Mouse (Mus musculus): Measurements from ENCODE around the gene Wdr5. TPM values are rescaled to one million over a fixed set of nuclear protein-coding genes. Genes with fewer than 3 reads are reported as not detected.
A peak's percentile ranks its signal among the peaks of the same experiment; 100 is the strongest.
"Not testable (repeated sequence)": the region's sequence is repeated elsewhere in the genome, so short reads cannot be mapped to it uniquely, and the experiment has no call there.

Wdr5 gene
- polyA plus RNA-seq, 1 experiment from 2014 or later: 45.6 TPM

- 85% methylated on average over 3 of the region's 3 CpGs for WGBS
- H3K27ac ChIP-seq (ENCODE audit: low read length): no peak overlapping the region; the same call in 1 of the 2 replicates
- H3K9ac ChIP-seq (ENCODE audit: low read length): peak overlapping the region; percentile 78
Observed at GRCm38 (mm10) chr2:27541225-27541624, 26.3 kb downstream of the Wdr5 start.

GRCm38 (mm10) chr2:27544613-27545012 lies 29.7 kb downstream of the Wdr5 start:
- H3K27me3 ChIP-seq (ENCODE audit: control insufficient read depth, insufficient read depth, low read length): no peaks in the 10 kb centered on the region
- no peak for ATAC-seq (ENCODE audit: insufficient read depth, low FRiP score)

More at GRCm38 (mm10) chr2:27541225-27541624, 26.3 kb downstream of the Wdr5 start:
- no peaks in the 10 kb centered on the region for H3K9me3 ChIP-seq (replicated peaks; ENCODE audit: control insufficient read depth, low read length)
- peak overlapping the region; percentile 53 for H3K4me3 ChIP-seq (replicated peaks; ENCODE audit: low read length)
- no peaks in the 10 kb centered on the region for H3K36me3 ChIP-seq (ENCODE audit: control insufficient read depth, insufficient read depth, low read length)
- no peaks in the 10 kb centered on the region for H3K27me3 ChIP-seq (ENCODE audit: control insufficient read depth, insufficient read depth, low read length)
- peak overlapping the region; percentile 89 for H3K4me2 ChIP-seq (ENCODE audit: low read depth, low read length)
- ATAC-seq (ENCODE audit: insufficient read depth, low FRiP score): no peak
- peaks cover 15% of the 10 kb centered on the region for H3K4me1 ChIP-seq (ENCODE audit: control insufficient read depth, insufficient read depth, low read length)

GRCm38 (mm10) chr2:27545517-27545916 lies 30.6 kb downstream of the Wdr5 start:
- 73% methylated on average over 3 of the region's 3 CpGs for WGBS
- not testable (repeated sequence) for H3K36me3 ChIP-seq (ENCODE audit: control insufficient read depth, insufficient read depth, low read length); H3K27me3 ChIP-seq (ENCODE audit: control insufficient read depth, insufficient read depth, low read length); H3K4me2 ChIP-seq (ENCODE audit: low read depth, low read length); H3K9ac ChIP-seq (ENCODE audit: low read length); ATAC-seq (ENCODE audit: insufficient read depth, low FRiP score); H3K4me1 ChIP-seq (ENCODE audit: control insufficient read depth, insufficient read depth, low read length); H3K27ac ChIP-seq (ENCODE audit: low read length); H3K9me3 ChIP-seq (replicated peaks; ENCODE audit: control insufficient read depth, low read length); H3K4me3 ChIP-seq (replicated peaks; ENCODE audit: low read length)

More at GRCm38 (mm10) chr2:27544613-27545012, 29.7 kb downstream of the Wdr5 start:
- no peak overlapping the region for H3K4me2 ChIP-seq (ENCODE audit: low read depth, low read length)
- no peaks in the 10 kb centered on the region for H3K36me3 ChIP-seq (ENCODE audit: control insufficient read depth, insufficient read depth, low read length)
- 83% methylated on average over 6 of the region's 6 CpGs for WGBS
- no peak overlapping the region for H3K27ac ChIP-seq (ENCODE audit: low read length)
- peaks cover 9% of the 10 kb centered on the region for H3K4me1 ChIP-seq (ENCODE audit: control insufficient read depth, insufficient read depth, low read length)
- H3K9me3 ChIP-seq (replicated peaks; ENCODE audit: control insufficient read depth, low read length): 0 out of 2 replicates have a peak, but pooled peaks cover 3% of the 10 kb centered on the region
- no peak overlapping the region for H3K4me3 ChIP-seq (replicated peaks; ENCODE audit: low read length)
- H3K9ac ChIP-seq (ENCODE audit: low read length): no peak overlapping the region

GRCm38 (mm10) chr2:27546041-27546440 lies 31.1 kb downstream of the Wdr5 start:
- WGBS: 90% methylated on average over 8 of the region's 8 CpGs

GRCm38 (mm10) chr2:27547326-27547725 lies 32.4 kb downstream of the Wdr5 start:
- H3K27ac ChIP-seq (ENCODE audit: low read length): no peak overlapping the region
- no peaks in the 10 kb centered on the region for H3K36me3 ChIP-seq (ENCODE audit: control insufficient read depth, insufficient read depth, low read length)
- no peak overlapping the region for H3K9ac ChIP-seq (ENCODE audit: low read length)
- WGBS: 50% methylated on average over 1 of the region's 1 CpGs
- H3K4me3 ChIP-seq (replicated peaks; ENCODE audit: low read length): no peak overlapping the region
- ATAC-seq (ENCODE audit: insufficient read depth, low FRiP score): no peak
- 0 out of 2 replicates have a peak, but pooled peaks cover 3% of the 10 kb centered on the region for H3K9me3 ChIP-seq (replicated peaks; ENCODE audit: control insufficient read depth, low read length)
- H3K4me1 ChIP-seq (ENCODE audit: control insufficient read depth, insufficient read depth, low read length): no peaks in the 10 kb centered on the region
- no peak overlapping the region for H3K4me2 ChIP-seq (ENCODE audit: low read depth, low read length)
- H3K27me3 ChIP-seq (ENCODE audit: control insufficient read depth, insufficient read depth, low read length): no peaks in the 10 kb centered on the region

More at GRCm38 (mm10) chr2:27546041-27546440, 31.1 kb downstream of the Wdr5 start:
- not testable (repeated sequence) for H3K4me1 ChIP-seq (ENCODE audit: control insufficient read depth, insufficient read depth, low read length); H3K9me3 ChIP-seq (replicated peaks; ENCODE audit: control insufficient read depth, low read length); ATAC-seq (ENCODE audit: insufficient read depth, low FRiP score); H3K27me3 ChIP-seq (ENCODE audit: control insufficient read depth, insufficient read depth, low read length); H3K27ac ChIP-seq (ENCODE audit: low read length); H3K4me2 ChIP-seq (ENCODE audit: low read depth, low read length); H3K4me3 ChIP-seq (replicated peaks; ENCODE audit: low read length); H3K9ac ChIP-seq (ENCODE audit: low read length); H3K36me3 ChIP-seq (ENCODE audit: control insufficient read depth, insufficient read depth, low read length)

GRCm38 (mm10) chr2:27547986-27548385 lies 33.0 kb downstream of the Wdr5 start:
- Histone ChIP-seq H3K4me1 (ENCODE audit: control insufficient read depth, insufficient read depth, low read length) (peaks cover 2% of the 10 kb centered on the region), H3K4me3 (replicated peaks; ENCODE audit: low read length) (no peak overlapping the region), H3K9me3 (replicated peaks; ENCODE audit: control insufficient read depth, low read length) (0 out of 2 replicates have a peak, but pooled peaks cover 3% of the 10 kb centered on the region), H3K9ac (ENCODE audit: low read length) (no peak overlapping the region), H3K4me2 (ENCODE audit: low read depth, low read length) (no peak overlapping the region), H3K27ac (ENCODE audit: low read length) (no peak overlapping the region), H3K36me3 (ENCODE audit: control insufficient read depth, insufficient read depth, low read length) (no peaks in the 10 kb centered on the region), H3K27me3 (ENCODE audit: control insufficient read depth, insufficient read depth, low read length) (no peaks in the 10 kb centered on the region)
- ATAC-seq (ENCODE audit: insufficient read depth, low FRiP score): no peak
- WGBS: 93% methylated on average over 2 of the region's 2 CpGs

GRCm38 (mm10) chr2:27548664-27549369 lies 33.9 kb downstream of the Wdr5 start:
- no peaks in the 10 kb centered on the region for H3K27me3 ChIP-seq (ENCODE audit: control insufficient read depth, insufficient read depth, low read length)
- 0 out of 2 replicates have a peak, but pooled peaks cover 3% of the 10 kb centered on the region for H3K9me3 ChIP-seq (replicated peaks; ENCODE audit: control insufficient read depth, low read length)
- H3K4me2 ChIP-seq (ENCODE audit: low read depth, low read length): no peak overlapping the region
- no peak for ATAC-seq (ENCODE audit: insufficient read depth, low FRiP score)
- no peak overlapping the region for H3K27ac ChIP-seq (ENCODE audit: low read length)
- 78% methylated on average over 1 of the region's 1 CpGs for whole genome bisulfite sequencing
- H3K36me3 ChIP-seq (ENCODE audit: control insufficient read depth, insufficient read depth, low read length): no peaks in the 10 kb centered on the region
- H3K4me1 ChIP-seq (ENCODE audit: control insufficient read depth, insufficient read depth, low read length): peaks cover 7% of the 10 kb centered on the region
- H3K9ac ChIP-seq (ENCODE audit: low read length): no peak overlapping the region
- H3K4me3 ChIP-seq (replicated peaks; ENCODE audit: low read length): no peak overlapping the region

- no peaks in the 10 kb centered on the region for H3K36me3 ChIP-seq (ENCODE audit: control insufficient read depth, insufficient read depth, low read length)
- 0 out of 2 replicates have a peak, but pooled peaks cover 3% of the 10 kb centered on the region for H3K9me3 ChIP-seq (replicated peaks; ENCODE audit: control insufficient read depth, low read length)
- H3K9ac ChIP-seq (ENCODE audit: low read length): 0 out of 2 replicates have a peak overlapping the region, but pooled peaks have one; percentile 10
- H3K4me3 ChIP-seq (replicated peaks; ENCODE audit: low read length): no peak overlapping the region
- 15% methylated on average over 7 of the region's 7 CpGs for WGBS
- H3K4me1 ChIP-seq (ENCODE audit: control insufficient read depth, insufficient read depth, low read length): peaks cover 16% of the 10 kb centered on the region
- no peak overlapping the region for H3K4me2 ChIP-seq (ENCODE audit: low read depth, low read length)
- no peak overlapping the region for H3K27ac ChIP-seq (ENCODE audit: low read length)
- no peak for ATAC-seq (ENCODE audit: insufficient read depth, low FRiP score)
- no peaks in the 10 kb centered on the region for H3K27me3 ChIP-seq (ENCODE audit: control insufficient read depth, insufficient read depth, low read length)
Observed at GRCm38 (mm10) chr2:27552620-27553287, 37.8 kb downstream of the Wdr5 start.

- peak; percentile 68 for ATAC-seq (ENCODE audit: insufficient read depth, low FRiP score)
- H3K9ac ChIP-seq (ENCODE audit: low read length): no peak overlapping the region
- no peaks in the 10 kb centered on the region for H3K9me3 ChIP-seq (replicated peaks; ENCODE audit: control insufficient read depth, low read length)
- no peaks in the 10 kb centered on the region for H3K27me3 ChIP-seq (ENCODE audit: control insufficient read depth, insufficient read depth, low read length)
- no peaks in the 10 kb centered on the region for H3K36me3 ChIP-seq (ENCODE audit: control insufficient read depth, insufficient read depth, low read length)
- H3K4me1 ChIP-seq (ENCODE audit: control insufficient read depth, insufficient read depth, low read length): peaks cover 16% of the 10 kb centered on the region
- H3K4me3 ChIP-seq (replicated peaks; ENCODE audit: low read length): no peak overlapping the region
- WGBS: 65% methylated on average over 9 of the region's 9 CpGs
- 0 out of 2 replicates have a peak overlapping the region, but pooled peaks have one; percentile 29 for H3K27ac ChIP-seq (ENCODE audit: low read length)
- H3K4me2 ChIP-seq (ENCODE audit: low read depth, low read length): no peak overlapping the region
Observed at GRCm38 (mm10) chr2:27554308-27554707, 39.4 kb downstream of the Wdr5 start.

All from stomach, embryonic 16.5 days (tissue).